Comparison of ENCODE assay signal across 10 mouse cellular contexts in genomic region chr4:136705091-136705490, GRCm38 (mm10).
"Had no signal": no experiment of that assay in that cellular context is flagged by ENCODE, and none has a peak within 500 bp of the region (broad histone marks: within the 10 kb centered on the region; RNA-seq: fewer than 3 reads in every experiment).

No protein-coding gene starts in this region.

- H3K9ac ChIP-seq: limb, embryonic 13.5 days; liver, embryonic 15.5 days; neural tube, embryonic 12.5 days had no signal

- H3K9me3 ChIP-seq: limb, embryonic 13.5 days; liver, embryonic 15.5 days; neural tube, embryonic 12.5 days had no signal

- H3K36me3 ChIP-seq: limb, embryonic 13.5 days; liver, embryonic 15.5 days; neural tube, embryonic 12.5 days had no signal

- H3K27ac ChIP-seq: limb, embryonic 13.5 days; liver, embryonic 15.5 days; neural tube, embryonic 12.5 days; stomach, postnatal 0 days had no signal

- H3K4me1 ChIP-seq: liver, embryonic 15.5 days had no signal

- H3K27me3 ChIP-seq: limb, embryonic 13.5 days; liver, embryonic 15.5 days; neural tube, embryonic 12.5 days had no signal

- H3K4me3 ChIP-seq: limb, embryonic 13.5 days; liver, embryonic 15.5 days; neural tube, embryonic 12.5 days had no signal

- ATAC-seq: intestine, embryonic 16.5 days; lung, postnatal 0 days had no signal

- DNase-seq: lung, adult 2 months; lung, postnatal 36 days; thymus, postnatal 4 days had no signal

- H3K4me2 ChIP-seq: limb, embryonic 13.5 days; liver, embryonic 11.5 days; liver, embryonic 15.5 days; neural tube, embryonic 12.5 days had no signal
